Mouse (Mus musculus): ENCODE measurements at regions not wholly inside any gene's neighbourhood (a gene's known extent, or its start where the extent isn't known, plus 50 kb on each side); places are given as distances from the start of the nearest gene placed in this dataset.

DNA sequence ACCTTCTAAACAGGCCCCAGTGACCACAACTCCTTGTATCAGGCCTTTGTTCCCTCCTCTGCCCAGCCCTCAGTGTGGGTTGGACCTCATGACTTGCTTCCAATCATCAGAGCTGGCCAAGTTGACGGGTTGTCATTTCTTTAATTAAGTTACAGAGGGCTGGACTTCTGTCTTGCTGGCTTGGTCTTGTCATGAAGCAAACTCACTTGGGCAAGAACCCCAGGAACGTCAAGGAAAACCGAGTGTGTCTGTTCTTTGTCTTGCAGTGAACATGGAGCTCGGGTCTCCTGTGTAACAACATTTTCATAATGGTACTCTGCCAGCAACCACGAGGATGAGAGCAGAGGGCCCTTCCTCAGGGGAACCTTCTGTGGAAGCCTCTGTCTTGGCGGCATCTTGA, 107.3 kb upstream of the Lrig1 start:
- DNase-seq, result no peak

DNA sequence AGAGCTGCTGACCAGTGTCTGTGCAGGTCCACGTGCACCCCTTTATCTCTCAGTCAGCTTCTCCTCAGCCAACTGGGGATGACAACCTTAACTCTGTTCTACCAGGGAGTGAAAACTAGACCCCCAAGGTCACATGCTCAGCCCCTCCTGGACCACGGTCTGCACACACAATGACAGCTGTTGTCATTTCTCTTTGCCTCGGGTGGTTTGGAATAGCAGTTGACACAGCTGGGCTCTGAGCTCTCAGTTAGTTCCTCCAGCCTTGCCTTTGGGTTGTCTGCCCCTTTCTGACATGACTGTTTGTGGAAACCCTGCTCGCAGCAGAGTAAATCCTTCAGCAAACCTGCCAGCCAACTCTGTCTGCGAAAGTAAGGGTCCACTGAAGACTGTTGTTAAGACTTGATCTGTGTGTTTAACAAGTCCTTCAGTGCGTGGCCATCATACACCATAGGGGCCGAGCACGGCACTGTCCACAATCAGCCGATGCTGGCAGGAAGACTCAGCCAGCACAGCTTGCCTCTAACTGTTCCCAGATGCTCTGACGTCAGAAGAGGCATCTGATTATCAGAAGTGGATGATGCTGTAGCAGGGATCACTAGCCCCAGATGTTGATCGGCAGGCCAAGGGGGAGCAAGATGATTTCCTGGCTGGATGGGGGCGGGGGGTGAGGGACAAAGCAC, 106.7 kb upstream of the Lrig1 start:
- no peak for DNase-seq

GRCm38 (mm10) chr6:94805685-94806084, 105.7 kb upstream of the Lrig1 start:
- no peak for DNase-seq

DNA sequence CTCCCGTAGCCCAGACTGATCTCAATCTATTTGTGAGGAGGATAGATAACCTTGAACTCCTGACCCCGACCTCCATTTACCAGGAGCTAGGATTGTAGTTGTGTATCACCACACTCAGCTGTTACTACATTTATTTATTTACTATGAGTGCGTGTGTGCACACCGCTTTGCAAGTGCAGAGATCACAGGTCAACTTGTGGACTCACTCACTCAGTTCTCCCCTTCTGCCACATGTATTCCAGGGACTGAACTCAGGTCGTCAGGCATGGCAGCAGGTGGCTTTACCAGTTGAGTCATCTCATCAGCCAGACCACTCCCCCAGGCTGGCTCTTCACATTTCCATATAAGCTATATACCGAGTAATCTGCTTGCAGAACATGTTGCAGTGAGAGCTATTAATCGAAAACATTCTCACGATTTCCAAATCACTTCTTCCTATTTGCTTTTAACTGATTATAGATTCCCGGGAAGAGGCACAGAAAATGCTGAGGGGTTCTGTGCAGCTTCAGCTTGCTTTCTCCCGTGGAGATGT, 104.4 kb upstream of the Lrig1 start:
- DNase-seq, result no peak

DNA sequence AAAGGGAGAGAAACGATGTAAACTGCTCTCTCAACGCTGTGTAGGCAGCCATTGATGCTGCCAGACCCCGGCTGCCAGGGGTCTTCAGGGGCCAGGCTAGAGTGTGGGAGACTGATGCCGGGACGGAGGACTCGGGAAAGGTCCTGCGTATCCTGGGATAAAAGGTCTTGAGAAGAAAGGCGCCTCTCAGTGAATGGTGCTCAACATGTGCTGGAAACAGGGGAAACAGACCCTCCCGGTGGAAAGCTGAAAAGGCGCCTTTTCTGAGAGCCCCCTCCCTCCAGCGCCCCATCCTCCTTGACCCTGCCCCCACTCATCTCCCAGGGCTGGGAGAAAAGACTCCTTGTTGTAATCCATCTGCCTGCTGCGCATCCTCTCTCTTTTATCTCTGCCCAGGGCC, 101.1 kb upstream of the Lrig1 start:
- DNase-seq, result no peak

- no peak for DNase-seq
These were observed 98.7 kb upstream of the Lrig1 start for GRCm38 (mm10) chr6:94798545-94799211.

GRCm38 (mm10) chr6:94795442-94795841, 95.5 kb upstream of the Lrig1 start:
- no peak for DNase-seq

DNA sequence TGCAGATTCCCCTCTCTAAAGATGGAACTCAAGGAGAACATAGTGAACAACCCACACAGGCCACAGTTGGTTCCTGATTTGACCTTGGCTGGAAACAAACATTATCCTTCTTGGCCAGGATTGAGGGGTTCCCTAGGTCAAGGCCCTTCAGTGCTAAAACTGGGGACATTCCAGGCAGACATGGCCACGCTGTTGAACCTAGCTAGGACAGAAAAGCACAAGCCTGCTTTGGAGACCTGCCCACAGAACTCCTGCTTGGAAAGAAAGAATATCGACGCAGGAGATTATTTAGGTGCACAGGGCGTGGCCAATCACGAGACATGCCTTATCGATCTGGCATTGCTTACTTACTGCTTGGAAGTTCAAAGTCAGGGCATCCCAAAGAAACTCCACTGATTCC, 93.6 kb upstream of the Lrig1 start:
- no peak for DNase-seq

GRCm38 (mm10) chr6:94792312-94792711, 92.4 kb upstream of the Lrig1 start:
- no peak for DNase-seq

DNA sequence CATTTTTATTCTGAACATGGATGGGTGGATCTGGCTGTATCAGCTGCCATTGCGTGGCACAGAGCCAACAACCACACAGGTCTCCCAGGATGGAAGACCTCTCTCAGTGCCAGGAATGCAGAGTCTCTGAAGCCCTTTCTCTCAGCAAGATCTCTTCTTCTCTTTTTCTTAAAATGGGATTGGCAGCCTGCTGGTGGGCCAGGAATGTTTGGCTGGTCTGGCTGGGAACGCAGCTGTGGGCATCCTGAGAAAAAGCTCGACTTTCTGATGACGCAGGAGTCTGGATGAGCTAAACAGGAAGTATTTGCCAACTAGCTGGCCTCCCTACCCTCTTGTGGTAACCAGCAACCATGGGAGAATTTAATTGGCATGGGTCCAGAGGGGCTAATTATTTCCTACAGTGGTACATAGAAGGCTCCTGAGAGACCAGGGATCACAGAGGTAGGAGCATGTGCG, 89.4 kb upstream of the Lrig1 start:
- DNase-seq, result peak; percentile 5

- DNase-seq, result no peak
These were observed 83.5 kb upstream of the Lrig1 start for GRCm38 (mm10) chr6:94783471-94783870.

DNA sequence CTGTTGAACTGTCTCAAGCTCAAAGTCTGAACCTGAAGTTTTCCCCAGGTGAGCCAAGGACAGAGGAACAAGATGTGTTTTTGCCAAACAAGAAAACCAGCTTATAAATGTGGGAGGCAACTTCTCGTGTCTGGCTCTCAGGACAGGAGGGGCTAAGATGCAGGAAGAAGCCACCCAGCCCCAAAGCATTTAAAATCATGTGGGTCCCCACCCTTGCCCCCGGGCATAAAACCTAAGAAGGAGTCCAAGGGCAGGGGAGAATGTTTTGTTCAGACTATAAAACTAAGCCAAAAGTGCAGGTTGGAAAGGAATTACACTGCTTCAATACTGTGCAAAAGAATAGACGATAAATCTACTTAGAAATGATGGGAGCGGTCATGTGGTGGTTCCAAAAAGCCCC, 80.7 kb upstream of the Lrig1 start:
- DNase-seq, result no peak

DNA sequence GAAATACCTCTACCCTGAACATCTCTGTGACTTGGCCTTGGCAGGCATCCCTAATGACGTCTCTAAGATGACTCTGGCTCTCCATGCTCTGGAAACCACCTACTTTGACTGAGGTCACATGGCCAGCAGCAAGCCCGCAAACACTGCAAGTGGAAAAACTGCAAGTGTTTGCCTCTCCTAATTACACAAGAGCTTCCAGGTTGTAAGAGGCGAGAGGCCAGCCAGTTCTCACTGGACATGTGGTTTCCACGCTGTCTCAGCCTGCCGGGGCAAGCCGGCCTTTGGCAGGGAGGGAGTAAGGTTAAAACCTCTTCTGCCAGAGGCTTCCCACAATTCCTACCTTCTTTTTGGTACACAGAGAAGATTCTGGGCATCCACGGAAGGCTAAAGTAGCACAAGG, 79.9 kb upstream of the Lrig1 start:
- no peak for DNase-seq

DNA sequence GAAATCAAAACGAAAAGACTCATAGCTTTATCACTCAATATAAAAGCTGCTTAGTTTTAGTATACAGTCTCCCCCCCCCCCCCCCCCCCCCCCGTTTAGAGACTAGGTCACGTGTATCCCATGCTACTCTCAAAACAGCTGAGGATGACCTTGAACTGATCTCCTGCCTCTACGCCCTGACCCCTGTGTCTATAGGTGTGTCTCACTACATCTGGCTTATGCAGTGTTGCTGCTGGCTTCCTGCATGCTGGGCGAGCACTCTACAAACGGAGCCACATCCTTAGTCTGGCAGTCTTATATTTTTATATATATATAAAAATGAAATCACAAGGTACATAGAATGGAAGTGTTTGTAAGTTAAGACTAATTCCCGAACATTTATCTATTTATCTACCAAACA, 79.3 kb upstream of the Lrig1 start:
- DNase-seq, result no peak

GRCm38 (mm10) chr6:94778797-94779196, 78.8 kb upstream of the Lrig1 start:
- no peak for DNase-seq

DNA sequence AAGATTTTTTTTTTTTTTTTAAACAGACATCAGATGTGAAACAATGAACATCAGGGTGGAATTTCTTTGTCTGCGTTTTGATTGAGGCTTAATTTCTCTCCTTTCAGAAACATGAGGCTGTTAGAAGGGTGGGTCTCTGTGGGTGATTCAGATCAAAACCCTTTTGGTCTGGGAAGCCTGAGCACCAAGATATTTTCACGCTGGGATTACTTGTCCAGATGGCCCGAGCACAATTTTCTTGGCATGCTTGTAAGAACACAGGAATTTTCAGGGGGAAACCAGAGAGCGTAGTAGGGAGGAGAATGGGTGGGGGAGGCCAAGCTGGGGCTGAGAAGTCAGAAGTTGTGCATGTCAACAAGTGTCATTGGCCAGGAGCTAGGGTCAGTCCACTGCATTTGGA, 76.6 kb upstream of the Lrig1 start:
- no peak for DNase-seq

GRCm38 (mm10) chr6:94774871-94775270, 74.9 kb upstream of the Lrig1 start:
- DNase-seq, result no peak

DNA sequence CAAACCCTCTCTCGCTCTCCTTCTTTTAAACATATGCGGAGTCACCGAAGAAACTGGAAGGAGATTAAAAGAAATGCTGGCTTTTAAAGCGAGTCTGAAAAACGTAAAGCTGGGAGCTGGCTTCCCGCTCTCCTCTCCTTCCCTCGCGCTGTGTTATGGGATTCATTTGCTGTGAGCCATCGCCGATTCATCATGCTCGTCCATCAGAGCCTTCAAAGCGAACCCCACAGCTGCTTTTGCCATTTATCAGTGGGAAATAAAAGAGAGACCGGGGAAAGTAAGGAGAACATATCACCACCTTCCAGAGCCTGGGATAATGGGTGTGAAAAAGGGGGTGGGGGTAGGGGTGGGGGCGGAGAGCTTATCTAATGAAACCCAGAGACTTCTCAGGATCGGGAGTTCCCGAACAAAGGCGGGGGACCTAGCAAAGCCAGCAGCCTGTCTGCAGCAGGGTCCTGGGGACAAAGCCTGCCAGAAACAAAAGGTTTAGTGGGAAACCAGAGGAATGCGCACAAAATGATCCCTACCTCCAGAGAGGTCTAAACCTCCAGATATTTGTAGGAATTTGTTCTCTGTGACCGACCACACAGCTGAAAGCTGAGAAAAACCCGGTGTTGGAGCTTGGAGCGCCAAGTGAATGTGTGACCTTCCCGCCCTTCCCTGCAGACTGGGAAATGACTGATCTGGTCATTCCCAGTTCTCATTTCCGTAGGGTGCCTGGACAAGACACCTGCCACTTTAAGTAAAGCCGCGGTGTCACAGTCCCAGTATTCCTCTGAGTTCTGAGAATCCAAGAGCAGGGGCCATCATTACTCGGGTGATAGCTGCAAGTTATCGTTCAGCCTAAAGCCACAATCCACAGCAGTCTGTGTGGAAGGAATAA, 73.9 kb upstream of the Lrig1 start:
- DNase-seq, result no peak

GRCm38 (mm10) chr6:94772868-94773603, 73.1 kb upstream of the Lrig1 start:
- DNase-seq, result no peak

DNA sequence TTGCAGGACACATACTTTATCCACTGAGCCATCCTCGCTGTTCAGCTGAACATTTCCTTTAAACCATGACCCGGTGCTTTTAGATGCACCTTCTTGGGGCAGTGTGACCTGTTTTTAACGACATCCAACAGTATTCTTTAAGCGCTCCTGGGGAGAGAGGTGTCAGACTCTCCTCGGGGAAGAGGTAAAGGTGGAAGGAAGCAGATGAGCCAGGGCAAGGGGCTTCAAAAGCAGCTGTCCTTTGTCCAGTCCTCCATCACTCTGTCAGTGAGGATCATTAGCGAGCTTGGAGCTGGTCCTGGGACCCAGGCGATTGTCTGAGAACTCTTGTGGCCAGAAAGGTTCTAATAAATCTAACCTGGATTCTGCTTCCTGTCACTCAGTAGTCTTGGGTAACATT, 72.4 kb upstream of the Lrig1 start:
- DNase-seq, result no peak

GRCm38 (mm10) chr6:94768230-94768629, 68.3 kb upstream of the Lrig1 start:
- DNase-seq, result no peak

DNA sequence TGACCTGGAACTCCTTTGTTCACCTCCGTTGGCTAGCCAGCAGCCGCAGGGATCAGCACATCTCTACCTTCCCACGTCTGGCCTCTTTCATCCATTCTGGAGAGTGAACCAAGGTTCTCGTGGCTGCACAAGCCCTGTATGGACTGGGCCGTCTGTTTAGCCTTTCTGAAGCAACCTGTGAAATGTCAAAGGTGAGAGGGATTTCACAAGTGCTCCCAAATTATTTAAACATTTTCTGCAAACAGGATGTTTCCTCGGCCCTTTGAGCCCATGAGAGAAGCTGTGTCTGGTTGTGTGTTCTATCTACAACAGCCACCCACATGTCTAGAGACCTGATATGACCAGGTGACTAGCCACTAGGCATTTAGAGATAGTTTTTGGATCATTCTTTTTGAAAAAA, 65.8 kb upstream of the Lrig1 start:
- no peak for DNase-seq

DNA sequence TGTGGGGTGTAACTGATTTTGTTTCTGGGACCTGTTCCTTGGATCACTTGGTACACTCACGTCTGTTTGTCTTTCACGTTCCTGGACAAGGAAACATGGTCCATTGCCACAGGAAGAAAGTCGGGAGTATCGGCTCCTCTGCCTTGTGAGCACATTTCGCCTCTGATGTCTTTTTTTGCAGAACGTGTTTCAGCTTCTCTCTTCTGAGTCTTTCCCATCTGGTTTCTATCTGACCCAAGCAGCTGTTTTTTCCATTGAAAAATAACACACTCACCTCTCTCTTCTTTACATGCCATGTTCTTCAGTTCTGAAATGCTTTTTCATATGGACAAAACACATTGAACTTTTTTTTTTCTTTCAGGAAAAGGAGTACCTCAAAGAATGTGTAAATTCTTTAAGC, 61.4 kb upstream of the Lrig1 start:
- no peak for DNase-seq

Data from cerebellum, adult 9-10 months (tissue).